Mouse (Mus musculus): ENCODE data around the gene Chka.

- TF ChIP-seq HCFC1 (IDR thresholded peaks at IDR 0.05; ENCODE audit: borderline replicate concordance, insufficient read depth, low read length) (no peak), ZC3H11A (IDR thresholded peaks at IDR 0.05; ENCODE audit: borderline replicate concordance, low read depth, low read length) (no peak)
Observed at GRCm38 (mm10) chr19:3857220-3857619, 5.6 kb downstream of the Chka start.

Measured in ES-E14 (cell line).